Mouse (Mus musculus) spleen, adult 2 months (tissue): Measurements from ENCODE around the gene Aqr. TPM values are rescaled to one million over a fixed set of nuclear protein-coding genes. Genes with fewer than 3 reads are reported as not detected.

Source experiments
- DNase-seq, 2 experiments: peaks; one replicate each; pipeline versions ENCODE4 v3.0.0 to v3.0.0-alpha.2; 2012 to 2021; ENCODE audit warnings: low spot score in 2 of 2, low read depth in 1 of 2
- H3K27ac ChIP-seq: fragments of 200-500 bp; 2 replicates; pipeline ENCODE4 v1.5.1; 2012; ENCODE audit warnings: low read length, inconsistent platforms; ENCODE audit not compliant: insufficient read depth
- H3K27me3 ChIP-seq: fragments of 200-500 bp; 2 replicates; pipeline ENCODE4 v1.6.1; 2012; ENCODE audit warnings: mild to moderate bottlenecking, moderate library complexity, low read length, inconsistent platforms; ENCODE audit not compliant: control insufficient read depth, insufficient read depth
- H3K36me3 ChIP-seq: fragments of 200-500 bp; 2 replicates; pipeline ENCODE4 v1.6.1; 2012; ENCODE audit warnings: mild to moderate bottlenecking, low read length, inconsistent platforms; ENCODE audit not compliant: control insufficient read depth, insufficient read depth
- H3K4me1 ChIP-seq: fragments of 200-500 bp; 2 replicates; pipeline ENCODE4 v1.6.1; 2011; ENCODE audit warnings: inconsistent platforms; ENCODE audit not compliant: control insufficient read depth, insufficient read depth, insufficient read length
- H3K4me3 ChIP-seq: fragments of 200-500 bp; 2 replicates; pipeline ENCODE4 v1.5.1; 2011; ENCODE audit warnings: mild to moderate bottlenecking, inconsistent platforms; ENCODE audit not compliant: insufficient read depth, insufficient read length; ENCODE audit errors: extremely low read depth
- CTCF ChIP-seq: fragments of 200-500 bp; IDR thresholded peaks from 2 replicates; pipeline ENCODE4 v1.5.1; 2011; ENCODE audit warnings: mild to moderate bottlenecking, inconsistent platforms; ENCODE audit not compliant: insufficient read depth, insufficient read length, insufficient replicate concordance; ENCODE audit errors: extremely low read depth
- POLR2A ChIP-seq: fragments of 200-500 bp; IDR thresholded peaks from 2 replicates; pipeline ENCODE4 v1.6.1; 2011; ENCODE audit warnings: low read depth, low read length, inconsistent platforms
- WGBS: fragments of 180-500 bp; shearing (Covaris S2); methylation state at CpG from one replicate; pipeline ENCODE4 v1.1.7; 2018; 5-methylcytosine and 5-hydroxymethylcytosine counted together
- polyA plus RNA-seq: library from polyadenylated mRNA; depleted of rRNA; stranded (reverse); fragments of >200 nt; gene quantifications from 2 replicates; pipeline ENCODE4 v1.2.3, GENCODE M21; 2012

Gene Aqr
- polyA plus RNA-seq, 1 experiment, result 16.0 TPM

DNA sequence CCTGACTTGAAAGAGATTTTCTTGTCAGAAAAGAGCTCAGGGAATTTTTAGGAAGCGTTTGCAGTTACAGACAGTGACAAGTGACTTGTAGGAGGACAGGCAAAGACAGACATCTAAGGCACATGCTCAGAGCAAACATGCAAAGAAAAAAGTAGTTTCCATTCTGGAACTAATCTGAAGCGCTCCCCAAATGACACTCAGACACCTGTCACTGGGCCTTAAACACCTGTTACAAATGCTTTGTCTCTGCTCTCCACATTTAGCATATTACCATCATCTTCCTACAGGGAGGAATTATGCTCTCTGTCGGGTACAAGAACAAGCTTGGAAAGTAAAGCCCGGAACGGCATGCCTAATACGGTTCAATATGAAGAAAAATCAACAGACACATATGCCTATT lies 43.0 kb downstream of the Aqr start:
- H3K27ac ChIP-seq, result no peak overlapping the region

DNA sequence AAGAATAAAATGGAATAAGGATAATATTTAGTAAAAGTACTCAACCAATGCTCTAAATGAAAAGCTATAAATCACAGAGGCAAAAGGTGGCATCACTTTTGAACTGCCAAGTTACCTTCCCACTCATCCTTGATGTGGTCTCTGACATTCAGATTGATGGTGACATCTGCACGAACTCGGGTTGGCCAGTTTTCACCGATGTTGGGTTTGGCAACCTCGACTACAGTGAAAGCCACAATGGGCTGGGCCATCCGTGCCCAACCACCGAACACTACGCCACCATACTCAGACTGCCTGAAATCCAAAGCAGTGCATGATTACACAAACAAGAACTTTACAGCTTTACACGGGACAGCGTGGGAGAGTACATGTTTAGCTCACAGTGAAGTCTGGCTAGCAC lies 50.1 kb downstream of the Aqr start:
- DNase-seq, result peak; percentile 13 to 39
- no peak overlapping the region for H3K4me3 ChIP-seq
- H3K36me3 ChIP-seq, result peaks cover 39% of the 10 kb centered on the region
- TF ChIP-seq CTCF (no peak), POLR2A (no peak)
- no peak overlapping the region for H3K27ac ChIP-seq
- H3K4me1 ChIP-seq, result no peaks in the 10 kb centered on the region
- H3K27me3 ChIP-seq, result no peaks in the 10 kb centered on the region
- WGBS, result 80% methylated on average over 9 of the region's 9 CpGs

More for the DNA sequence above, 43.0 kb downstream of the Aqr start:
- Histone ChIP-seq H3K27me3 (no peaks in the 10 kb centered on the region), H3K4me3 (no peak overlapping the region), H3K36me3 (peaks cover 51% of the 10 kb centered on the region), H3K4me1 (peaks cover 5% of the 10 kb centered on the region; the same call in 1 of the 2 replicates)
- no peak for DNase-seq
- TF ChIP-seq POLR2A (no peak), CTCF (no peak)
- WGBS, result 91% methylated on average over 6 of the region's 6 CpGs

DNA sequence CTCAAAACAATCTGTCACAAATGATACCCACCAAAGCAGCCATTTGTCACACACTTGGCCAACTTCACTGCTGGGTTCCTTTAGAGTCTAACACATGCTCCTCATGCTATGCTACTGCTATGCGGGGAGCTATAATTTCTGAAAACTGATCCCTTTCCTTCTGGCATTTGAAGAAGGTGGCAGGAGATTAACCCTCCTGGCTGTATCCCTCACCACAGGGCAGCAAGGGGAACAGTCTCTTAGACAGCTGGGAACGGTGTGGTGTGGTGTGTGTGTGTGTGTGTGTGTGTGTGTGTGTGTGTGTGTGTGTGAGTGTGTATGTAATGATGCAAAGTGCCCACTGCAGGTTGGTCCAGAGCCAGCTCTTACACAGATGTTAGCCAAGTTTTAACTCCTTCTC lies 51.0 kb downstream of the Aqr start:
- Histone ChIP-seq H3K4me3 (no peak overlapping the region), H3K4me1 (no peaks in the 10 kb centered on the region), H3K27ac (no peak overlapping the region), H3K27me3 (no peaks in the 10 kb centered on the region), H3K36me3 (peaks cover 38% of the 10 kb centered on the region)
- no peak for DNase-seq
- TF ChIP-seq POLR2A (no peak), CTCF (no peak)
- 94% methylated on average over 2 of the region's 2 CpGs for WGBS

DNA sequence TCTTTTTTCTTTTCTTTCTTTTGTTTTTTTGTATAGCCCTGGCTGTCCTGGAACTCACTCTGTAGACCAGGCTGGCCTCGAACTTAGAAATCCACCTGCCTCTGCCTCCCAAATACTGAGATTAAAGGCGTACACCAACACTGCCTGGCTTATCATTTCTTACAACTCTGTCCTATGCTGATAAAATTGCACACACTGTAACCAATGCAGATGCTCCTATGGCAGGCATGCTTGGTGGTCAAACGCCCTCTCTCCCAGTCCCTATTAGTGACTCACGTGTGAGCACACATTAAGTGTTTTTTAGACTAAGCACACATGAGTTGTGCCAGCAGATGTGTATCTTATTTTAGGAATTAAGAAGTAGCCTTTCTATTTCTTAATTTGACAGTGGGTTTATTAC lies 53.5 kb downstream of the Aqr start:
- TF ChIP-seq CTCF (no peak), POLR2A (no peak)
- WGBS, result 89% methylated on average over 4 of the region's 4 CpGs
- DNase-seq, result no peak
- no peaks in the 10 kb centered on the region for H3K4me1 ChIP-seq
- no peak overlapping the region for H3K27ac ChIP-seq
- H3K4me3 ChIP-seq, result no peak overlapping the region
- peaks cover 33% of the 10 kb centered on the region for H3K36me3 ChIP-seq
- H3K27me3 ChIP-seq, result no peaks in the 10 kb centered on the region

DNA sequence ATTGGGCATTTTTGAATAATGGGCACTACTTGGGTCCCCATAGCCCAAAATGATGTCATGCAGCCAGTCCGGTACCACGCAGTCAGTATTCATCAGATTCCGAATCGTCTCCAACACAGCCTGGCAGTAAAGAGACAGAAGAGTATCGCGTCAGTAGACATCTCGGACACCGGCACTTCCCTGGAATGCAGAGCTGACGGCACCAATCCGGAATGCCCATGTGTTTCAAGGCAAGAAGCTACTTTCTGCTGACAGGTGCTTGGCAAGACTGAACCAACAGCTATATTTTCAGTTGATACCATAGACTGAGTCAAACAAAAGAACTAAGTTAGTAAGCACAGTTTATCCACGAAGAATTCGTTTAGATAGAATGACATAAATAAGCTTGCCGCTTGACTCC lies 56.2 kb downstream of the Aqr start:
- Histone ChIP-seq H3K27me3 (no peaks in the 10 kb centered on the region), H3K4me1 (no peaks in the 10 kb centered on the region), H3K27ac (no peak overlapping the region), H3K36me3 (peaks cover 38% of the 10 kb centered on the region), H3K4me3 (no peak overlapping the region)
- DNase-seq, result no peak
- WGBS, result 96% methylated on average over 13 of the region's 13 CpGs
- no peak for TF ChIP-seq CTCF
- TF ChIP-seq POLR2A, result no peak

DNA sequence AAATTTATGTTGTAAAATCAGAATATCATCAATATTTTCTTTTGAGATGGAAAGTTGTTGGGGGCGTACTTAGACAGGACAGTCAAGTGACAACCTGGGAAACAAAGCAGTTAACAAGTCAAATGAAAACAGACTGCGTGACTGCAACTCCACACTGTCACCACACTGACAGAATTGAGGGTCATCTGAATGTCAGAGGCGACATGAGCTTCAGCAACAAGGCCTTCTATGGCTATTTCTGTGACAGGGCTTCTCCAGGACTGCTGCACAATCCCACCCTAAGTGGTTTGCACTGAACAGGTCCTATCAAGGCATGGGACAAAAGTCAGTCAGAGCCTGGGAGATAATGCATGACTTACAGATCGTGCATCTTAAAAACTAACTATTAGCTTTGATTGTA lies 63.5 kb downstream of the Aqr start:
- Histone ChIP-seq H3K4me3 (no peak overlapping the region), H3K4me1 (no peaks in the 10 kb centered on the region), H3K36me3 (peaks cover 42% of the 10 kb centered on the region), H3K27me3 (no peaks in the 10 kb centered on the region), H3K27ac (no peak overlapping the region)
- DNase-seq, result no peak
- TF ChIP-seq POLR2A (no peak), CTCF (no peak)
- 95% methylated on average over 4 of the region's 4 CpGs for WGBS

DNA sequence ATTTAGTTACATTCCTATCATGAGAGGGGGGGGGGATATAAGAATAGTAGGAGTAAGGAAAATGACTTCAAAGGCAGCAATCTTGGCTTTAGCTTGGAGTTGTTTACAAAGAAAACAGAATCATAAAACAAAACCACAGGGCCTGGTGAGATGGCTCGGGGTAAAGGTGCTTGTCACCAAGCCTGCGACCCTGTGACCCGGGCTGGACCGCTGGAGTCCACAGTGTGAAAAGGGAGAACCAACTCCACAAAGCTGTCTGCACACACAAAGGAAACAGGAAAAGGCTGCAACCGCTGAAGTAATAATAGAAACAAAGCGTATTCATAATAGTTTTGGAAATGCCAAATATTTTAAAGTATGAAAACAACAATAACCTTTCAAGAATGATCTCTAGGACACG lies 67.4 kb downstream of the Aqr start:
- Histone ChIP-seq H3K4me3 (no peak overlapping the region), H3K27me3 (no peaks in the 10 kb centered on the region), H3K4me1 (no peaks in the 10 kb centered on the region), H3K36me3 (peaks cover 33% of the 10 kb centered on the region), H3K27ac (no peak overlapping the region)
- no peak for TF ChIP-seq CTCF
- TF ChIP-seq POLR2A, result no peak
- no peak for DNase-seq
- 64% methylated on average over 7 of the region's 7 CpGs for WGBS
